Mouse (Mus musculus) neural tube, embryonic 15.5 days (tissue): ENCODE results near the gene Dip2c. TPM values are rescaled to one million over a fixed set of nuclear protein-coding genes. Genes with fewer than 3 reads are reported as not detected.

Experiments
- ATAC-seq: fragments of 200-750 bp; cut with Nextera tagmentation; 2 replicates; pipeline ENCODE4 v1.8.0; 2017; ENCODE audit warnings: mild to moderate bottlenecking, moderate TSS enrichment, moderate library complexity; ENCODE audit not compliant: low FRiP score
- H3K27ac ChIP-seq: fragments of 300-500 bp; sonication (generic); replicated peaks from 2 replicates; pipeline ENCODE4 v1.5.1; 2015; ENCODE audit warnings: mild to moderate bottlenecking, inconsistent platforms
- H3K27me3 ChIP-seq: fragments of 300-500 bp; sonication (generic); replicated peaks from 2 replicates; pipeline ENCODE4 v1.6.1; 2015; ENCODE audit warnings: inconsistent platforms
- H3K36me3 ChIP-seq: fragments of 300-500 bp; sonication (generic); 2 replicates; pipeline ENCODE4 v1.6.1; 2015; ENCODE audit warnings: inconsistent platforms
- H3K4me1 ChIP-seq: fragments of 300-500 bp; sonication (generic); 2 replicates; pipeline ENCODE4 v1.6.1; 2015; ENCODE audit warnings: inconsistent platforms
- H3K4me2 ChIP-seq: fragments of 300-500 bp; sonication (generic); 2 replicates; pipeline ENCODE4 v1.6.1; 2015; ENCODE audit warnings: inconsistent platforms, mild to moderate bottlenecking, moderate library complexity
- H3K4me3 ChIP-seq: fragments of 300-500 bp; sonication (generic); replicated peaks from 2 replicates; pipeline ENCODE4 v1.5.1; 2015; ENCODE audit warnings: mild to moderate bottlenecking, inconsistent platforms
- H3K9ac ChIP-seq: fragments of 300-500 bp; sonication (generic); replicated peaks from 2 replicates; pipeline ENCODE4 v1.6.1; 2015; ENCODE audit warnings: mild to moderate bottlenecking, inconsistent platforms
- H3K9me3 ChIP-seq: fragments of 300-500 bp; sonication (generic); replicated peaks from 2 replicates; pipeline ENCODE4 v1.6.1; 2016; ENCODE audit warnings: inconsistent platforms
- WGBS: fragments of 180-500 bp; shearing (Covaris S2); methylation state at CpG from one replicate; pipeline ENCODE4 v1.1.7; 2015; ENCODE audit warnings: mixed read lengths; 5-methylcytosine and 5-hydroxymethylcytosine counted together
- polyA plus RNA-seq: library from polyadenylated mRNA; unstranded; fragments of >200 nt; fragmentation: Nextera tagmentation; extraction: Ambion mirVana; gene quantifications from 2 replicates; pipeline ENCODE4 v1.2.1, GENCODE M21; 2015

The Dip2c gene
- 11.1 and 12.8 TPM in 2 replicates for polyA plus RNA-seq

- Histone ChIP-seq H3K4me3 (peak within 1 kb of the TSS; percentile 98), H3K9ac (peak within 1 kb of the TSS; percentile 99), H3K36me3 (no peaks in the 10 kb centered on the region), H3K9me3 (no peaks in the 10 kb centered on the region), H3K4me1 (peaks cover 32% of the 10 kb centered on the region), H3K27ac (peak within 1 kb of the TSS; percentile 99), H3K4me2 (peak within 1 kb of the TSS; percentile 61), H3K27me3 (no peaks in the 10 kb centered on the region)
- peak; percentile 92 for ATAC-seq
- WGBS = under 1% methylated on average over 58 of the region's 67 CpGs
These were observed at the start of gene Dip2c for GRCm38 (mm10) chr13:9276322-9276855. Dip2c (plus strand) TSS chr13:9276528.

GRCm38 (mm10) chr13:9227078-9227477 lies 49.2 kb upstream of the Dip2c start:
- Histone ChIP-seq H3K27ac (no peak overlapping the region), H3K4me3 (no peak overlapping the region), H3K27me3 (no peaks in the 10 kb centered on the region), H3K4me1 (no peaks in the 10 kb centered on the region), H3K4me2 (no peak overlapping the region), H3K36me3 (no peaks in the 10 kb centered on the region), H3K9me3 (no peaks in the 10 kb centered on the region), H3K9ac (no peak overlapping the region)
- ATAC-seq = no peak
- 82% methylated on average over 5 of the region's 5 CpGs for WGBS

- Histone ChIP-seq H3K9ac (no peak overlapping the region), H3K27me3 (no peaks in the 10 kb centered on the region), H3K4me2 (no peak overlapping the region), H3K27ac (no peak overlapping the region), H3K4me1 (no peaks in the 10 kb centered on the region), H3K36me3 (no peaks in the 10 kb centered on the region), H3K4me3 (no peak overlapping the region), H3K9me3 (no peaks in the 10 kb centered on the region)
- no peak for ATAC-seq
- 75% methylated on average over 7 of the region's 7 CpGs for WGBS
These were observed 38.8 kb upstream of the Dip2c start for GRCm38 (mm10) chr13:9237495-9237894.

GRCm38 (mm10) chr13:9239127-9239526 lies 37.2 kb upstream of the Dip2c start:
- Histone ChIP-seq H3K4me3 (no peak overlapping the region), H3K9ac (no peak overlapping the region), H3K9me3 (no peaks in the 10 kb centered on the region), H3K4me1 (no peaks in the 10 kb centered on the region), H3K4me2 (no peak overlapping the region), H3K27me3 (no peaks in the 10 kb centered on the region), H3K27ac (no peak overlapping the region), H3K36me3 (no peaks in the 10 kb centered on the region)
- 95% methylated on average over 5 of the region's 5 CpGs for WGBS
- ATAC-seq = no peak

- Histone ChIP-seq H3K27ac (no peak overlapping the region), H3K9me3 (no peaks in the 10 kb centered on the region), H3K4me3 (no peak overlapping the region), H3K4me2 (no peak overlapping the region), H3K4me1 (no peaks in the 10 kb centered on the region), H3K9ac (no peak overlapping the region), H3K36me3 (no peaks in the 10 kb centered on the region), H3K27me3 (no peaks in the 10 kb centered on the region)
- no peak for ATAC-seq
- 92% methylated on average over 12 of the region's 12 CpGs for WGBS
These were observed 36.6 kb upstream of the Dip2c start for GRCm38 (mm10) chr13:9239631-9240236.

GRCm38 (mm10) chr13:9261748-9262147 lies 14.6 kb upstream of the Dip2c start:
- Histone ChIP-seq H3K4me2 (no peak overlapping the region), H3K27ac (no peak overlapping the region), H3K9ac (no peak overlapping the region), H3K27me3 (no peaks in the 10 kb centered on the region), H3K36me3 (no peaks in the 10 kb centered on the region), H3K4me1 (no peaks in the 10 kb centered on the region), H3K9me3 (no peaks in the 10 kb centered on the region), H3K4me3 (no peak overlapping the region)
- WGBS = 86% methylated on average over 4 of the region's 4 CpGs
- no peak for ATAC-seq

GRCm38 (mm10) chr13:9265516-9265915 lies 10.8 kb upstream of the Dip2c start:
- Histone ChIP-seq H3K4me1 (no peaks in the 10 kb centered on the region), H3K4me2 (no peak overlapping the region), H3K9me3 (no peaks in the 10 kb centered on the region), H3K36me3 (no peaks in the 10 kb centered on the region), H3K9ac (no peak overlapping the region), H3K4me3 (no peak overlapping the region), H3K27me3 (no peaks in the 10 kb centered on the region), H3K27ac (no peak overlapping the region)
- no peak for ATAC-seq
- 95% methylated on average over 5 of the region's 5 CpGs for WGBS

GRCm38 (mm10) chr13:9276856-9277620 lies 710 bp downstream of the Dip2c start:
- Histone ChIP-seq H3K4me1 (peaks cover 37% of the 10 kb centered on the region), H3K27me3 (no peaks in the 10 kb centered on the region), H3K36me3 (no peaks in the 10 kb centered on the region), H3K9ac (peak overlapping the region; percentile 99), H3K4me2 (peak overlapping the region; percentile 61), H3K9me3 (no peaks in the 10 kb centered on the region), H3K4me3 (peak overlapping the region; percentile 98), H3K27ac (peak overlapping the region; percentile 99)
- 0% methylated on average over 42 of the region's 75 CpGs for WGBS
- ATAC-seq = peak; percentile 84

GRCm38 (mm10) chr13:9277621-9277960 lies 1.3 kb downstream of the Dip2c start:
- H3K9me3 ChIP-seq = no peaks in the 10 kb centered on the region
- H3K27ac ChIP-seq = peak overlapping the region; percentile 99
- peak overlapping the region; percentile 98 for H3K4me3 ChIP-seq
- H3K4me2 ChIP-seq = peak overlapping the region; percentile 61
- H3K36me3 ChIP-seq = no peaks in the 10 kb centered on the region
- H3K27me3 ChIP-seq = no peaks in the 10 kb centered on the region
- ATAC-seq = no peak; the same call in 1 of the 2 replicates
- 4% methylated on average over 15 of the region's 15 CpGs for WGBS
- H3K4me1 ChIP-seq = peaks cover 37% of the 10 kb centered on the region
- peak overlapping the region; percentile 99 for H3K9ac ChIP-seq

- ATAC-seq = no peak
- Histone ChIP-seq H3K9me3 (no peaks in the 10 kb centered on the region), H3K4me3 (peak overlapping the region; percentile 98), H3K27me3 (no peaks in the 10 kb centered on the region), H3K9ac (no peak overlapping the region), H3K36me3 (no peaks in the 10 kb centered on the region), H3K4me2 (peak overlapping the region; percentile 61), H3K4me1 (peaks cover 37% of the 10 kb centered on the region), H3K27ac (no peak overlapping the region)
- WGBS = 79% methylated on average over 5 of the region's 5 CpGs
These were observed 2.3 kb downstream of the Dip2c start for GRCm38 (mm10) chr13:9278636-9279035.

GRCm38 (mm10) chr13:9283050-9283449 lies 6.7 kb downstream of the Dip2c start:
- no peak overlapping the region for H3K4me3 ChIP-seq
- H3K27ac ChIP-seq = no peak overlapping the region
- H3K27me3 ChIP-seq = no peaks in the 10 kb centered on the region
- no peaks in the 10 kb centered on the region for H3K9me3 ChIP-seq
- H3K4me2 ChIP-seq = no peak overlapping the region
- 41% methylated on average over 13 of the region's 13 CpGs for WGBS
- no peak overlapping the region for H3K9ac ChIP-seq
- no peaks in the 10 kb centered on the region for H3K36me3 ChIP-seq
- ATAC-seq = no peak
- H3K4me1 ChIP-seq = peaks cover 35% of the 10 kb centered on the region

- H3K4me3 ChIP-seq = no peak overlapping the region
- no peak overlapping the region for H3K9ac ChIP-seq
- no peaks in the 10 kb centered on the region for H3K36me3 ChIP-seq
- H3K27ac ChIP-seq = peak overlapping the region; percentile 41; the same call in 1 of the 2 replicates
- 58% methylated on average over 2 of the region's 2 CpGs for WGBS
- H3K9me3 ChIP-seq = no peaks in the 10 kb centered on the region
- H3K4me2 ChIP-seq = no peak overlapping the region
- no peaks in the 10 kb centered on the region for H3K27me3 ChIP-seq
- H3K4me1 ChIP-seq = peaks cover 14% of the 10 kb centered on the region
- peak; percentile 39; the same call in 1 of the 2 replicates for ATAC-seq
These were observed 13.6 kb downstream of the Dip2c start for GRCm38 (mm10) chr13:9289916-9290315.
